Mouse (Mus musculus) E14TG2a.4 (cell line): Measurements from ENCODE around the gene Atg7.
A peak's percentile ranks its signal among the peaks of the same experiment; 100 is the strongest.

Experiments
- H3K27me3 ChIP-seq: 2 replicates; pipeline ENCODE4 v1.6.1; 2014; ENCODE audit warnings: low read length, control low read depth; ENCODE audit not compliant: insufficient read depth
- H3K36me3 ChIP-seq: 2 replicates; pipeline ENCODE4 v1.6.1; 2014; ENCODE audit warnings: low read length, control low read depth; ENCODE audit not compliant: insufficient read depth
- H3K4me1 ChIP-seq: replicated peaks from 2 replicates; pipeline ENCODE4 v1.6.1; 2014; ENCODE audit warnings: low read depth, low read length, control low read depth
- H3K4me3 ChIP-seq: replicated peaks from 2 replicates; pipeline ENCODE4 v1.5.1; 2014; ENCODE audit warnings: mild to moderate bottlenecking, low read length
- H3K9me3 ChIP-seq: 2 replicates; pipeline ENCODE4 v1.6.1; 2014; ENCODE audit warnings: low read length, control low read depth
- CTCF ChIP-seq: conservative IDR thresholded peaks from 2 replicates; pipeline ENCODE4 v1.5.1; 2014; ENCODE audit warnings: low read length
- NANOG ChIP-seq: IDR thresholded peaks from 2 replicates; pipeline ENCODE4 v1.6.1; 2014; ENCODE audit warnings: borderline replicate concordance, low read length, mixed read lengths
- POU5F1 ChIP-seq: IDR thresholded peaks from 2 replicates; pipeline ENCODE4 v1.6.1; 2014; ENCODE audit warnings: low read length, borderline replicate concordance

Atg7 gene

DNA sequence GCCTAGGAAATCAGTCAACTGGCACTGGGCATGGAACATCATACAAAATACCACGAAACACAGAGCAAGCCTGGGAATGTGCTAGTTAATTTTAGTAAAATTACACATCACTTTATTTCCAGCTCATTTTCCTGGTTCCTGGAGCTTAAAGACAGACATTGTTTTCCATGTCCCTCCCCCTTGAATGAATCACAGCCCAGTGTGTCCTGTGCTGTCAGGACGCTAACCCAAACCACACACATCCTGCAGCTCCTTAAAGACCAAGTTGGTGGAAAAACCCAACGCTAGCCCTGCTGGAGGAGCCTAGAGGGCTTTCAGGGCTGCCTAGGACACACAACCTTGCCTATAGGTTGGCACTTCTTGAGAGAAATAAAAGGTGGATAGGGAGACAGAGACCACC is 223.2 kb downstream of the Atg7 start:
- TF ChIP-seq POU5F1 (no peak), NANOG (no peak), CTCF (no peak)
- H3K4me1 ChIP-seq: peaks cover 22% of the 10 kb centered on the region
- H3K27me3 ChIP-seq: peaks cover 17% of the 10 kb centered on the region
- peaks cover 4% of the 10 kb centered on the region; the same call in 1 of the 2 replicates for H3K36me3 ChIP-seq
- H3K4me3 ChIP-seq: no peak overlapping the region
- H3K9me3 ChIP-seq: no peaks in the 10 kb centered on the region

- peaks cover 20% of the 10 kb centered on the region for H3K4me1 ChIP-seq
- H3K4me3 ChIP-seq: no peak overlapping the region
- H3K36me3 ChIP-seq: peaks cover 4% of the 10 kb centered on the region; the same call in 1 of the 2 replicates
- no peaks in the 10 kb centered on the region for H3K9me3 ChIP-seq
- peaks cover 17% of the 10 kb centered on the region for H3K27me3 ChIP-seq
- TF ChIP-seq POU5F1 (no peak), NANOG (no peak), CTCF (no peak)
Measured at GRCm38 (mm10) chr6:114866619-114867018, 223.7 kb downstream of the Atg7 start.

GRCm38 (mm10) chr6:114868656-114869055 is 225.8 kb downstream of the Atg7 start:
- Histone ChIP-seq H3K4me3 (no peak overlapping the region), H3K27me3 (peaks cover 30% of the 10 kb centered on the region), H3K9me3 (no peaks in the 10 kb centered on the region), H3K36me3 (no peaks in the 10 kb centered on the region), H3K4me1 (peaks cover 22% of the 10 kb centered on the region)
- TF ChIP-seq CTCF (no peak), POU5F1 (no peak), NANOG (no peak)

DNA sequence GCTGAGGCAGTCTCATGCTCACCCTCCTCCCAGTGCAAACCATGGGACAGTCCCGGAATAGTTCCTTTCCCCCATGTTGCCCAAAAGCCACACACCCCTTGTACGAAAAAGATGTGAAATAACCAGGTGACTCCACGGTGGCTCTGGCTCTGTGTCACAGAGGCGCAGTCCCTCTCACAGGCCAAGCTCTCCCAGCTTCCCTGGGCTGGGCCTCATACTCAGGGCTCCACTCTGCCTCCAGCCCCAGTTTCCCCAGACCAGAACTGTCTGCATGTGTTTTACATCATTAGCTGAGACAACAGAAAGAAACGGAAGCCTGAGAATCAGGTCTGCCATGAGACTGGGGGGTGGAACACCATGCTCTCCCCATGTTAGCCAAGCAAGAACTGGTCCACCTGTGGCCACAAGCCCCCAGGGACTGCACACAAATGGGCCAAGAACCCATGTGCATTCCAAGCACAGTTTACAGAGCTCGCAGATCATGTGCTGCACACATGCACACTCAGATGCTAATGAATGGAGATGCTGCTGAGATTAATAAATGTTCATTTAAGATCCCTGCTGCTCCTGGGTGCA is 226.7 kb downstream of the Atg7 start:
- no peaks in the 10 kb centered on the region for H3K9me3 ChIP-seq
- no peaks in the 10 kb centered on the region for H3K36me3 ChIP-seq
- H3K4me1 ChIP-seq: peaks cover 23% of the 10 kb centered on the region
- TF ChIP-seq POU5F1 (no peak), NANOG (no peak), CTCF (no peak)
- H3K4me3 ChIP-seq: no peak overlapping the region
- peaks cover 35% of the 10 kb centered on the region for H3K27me3 ChIP-seq

DNA sequence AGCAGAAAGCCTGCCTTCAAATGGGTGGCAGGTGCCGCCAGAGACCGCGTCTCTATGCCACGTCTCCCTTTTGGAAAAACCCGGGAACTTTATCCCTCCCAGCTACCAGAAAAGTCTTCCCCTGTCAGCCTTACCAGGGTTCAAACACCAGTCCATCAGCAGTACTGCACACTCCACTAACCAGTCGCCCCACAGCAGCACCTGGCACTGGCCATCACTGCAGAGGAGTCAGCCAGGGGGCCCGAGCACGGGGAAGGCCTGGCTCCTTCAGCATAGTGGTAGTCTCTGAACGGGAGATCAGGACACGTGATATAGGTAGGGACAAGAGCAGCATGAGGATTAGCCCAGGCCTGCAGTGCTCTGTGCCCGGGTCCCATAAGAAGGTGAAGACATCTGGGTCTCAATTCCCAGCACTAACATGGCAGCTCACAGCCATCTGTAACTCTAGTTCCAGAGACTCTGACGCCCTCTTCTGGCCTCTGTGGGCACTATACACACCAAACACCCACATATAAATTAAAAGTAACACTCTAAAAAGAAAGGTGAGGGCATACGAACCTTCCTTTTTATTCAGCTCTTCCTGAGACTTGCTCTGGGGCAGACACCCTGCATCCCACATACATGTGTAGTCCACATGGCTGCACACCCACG is 228.2 kb downstream of the Atg7 start:
- TF ChIP-seq NANOG: no peak
- peak; percentile 36 for TF ChIP-seq CTCF
- H3K4me3 ChIP-seq: peak overlapping the region; percentile 41; the same call in 1 of the 2 replicates
- H3K4me1 ChIP-seq: peaks cover 37% of the 10 kb centered on the region
- H3K27me3 ChIP-seq: peaks cover 35% of the 10 kb centered on the region
- H3K9me3 ChIP-seq: no peaks in the 10 kb centered on the region
- no peaks in the 10 kb centered on the region for H3K36me3 ChIP-seq

DNA sequence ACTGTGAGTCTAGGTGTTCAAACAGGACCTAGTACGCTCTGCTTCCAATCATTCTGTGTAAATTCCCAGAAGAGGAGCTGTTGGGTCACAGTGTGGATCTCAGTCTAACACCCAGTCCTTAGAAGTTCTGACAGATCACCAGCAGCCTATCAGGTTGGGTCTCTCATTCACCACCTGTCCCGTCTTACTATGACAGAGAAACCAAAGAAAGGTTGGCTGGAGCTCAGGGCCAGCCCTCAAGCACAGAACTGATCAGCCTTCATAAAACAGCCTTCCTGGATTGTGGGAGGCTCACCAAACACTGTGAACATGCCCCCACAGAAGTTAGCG is 230.9 kb downstream of the Atg7 start:
- no peaks in the 10 kb centered on the region for H3K36me3 ChIP-seq
- H3K9me3 ChIP-seq: no peaks in the 10 kb centered on the region
- H3K4me3 ChIP-seq: peak overlapping the region; percentile 71
- peaks cover 40% of the 10 kb centered on the region for H3K27me3 ChIP-seq
- peaks cover 42% of the 10 kb centered on the region for H3K4me1 ChIP-seq
- TF ChIP-seq NANOG: no peak

- peaks cover 47% of the 10 kb centered on the region for H3K4me1 ChIP-seq
- TF ChIP-seq POU5F1 (no peak), CTCF (no peak), NANOG (no peak)
- peak overlapping the region; percentile 71 for H3K4me3 ChIP-seq
- H3K9me3 ChIP-seq: no peaks in the 10 kb centered on the region
- H3K36me3 ChIP-seq: no peaks in the 10 kb centered on the region
- H3K27me3 ChIP-seq: peaks cover 36% of the 10 kb centered on the region
Measured at GRCm38 (mm10) chr6:114874138-114874928, 231.4 kb downstream of the Atg7 start.

GRCm38 (mm10) chr6:114875018-114875558 is 232.2 kb downstream of the Atg7 start:
- Histone ChIP-seq H3K4me3 (peak overlapping the region; percentile 71), H3K27me3 (peaks cover 31% of the 10 kb centered on the region), H3K36me3 (no peaks in the 10 kb centered on the region), H3K9me3 (no peaks in the 10 kb centered on the region), H3K4me1 (peaks cover 47% of the 10 kb centered on the region)
- no peak for TF ChIP-seq CTCF
- no peak for TF ChIP-seq NANOG
- TF ChIP-seq POU5F1: no peak
